Mouse (Mus musculus) cerebellum, adult 11 months (tissue): ENCODE results near the gene Gria3.

ENCODE experiments used
- DNase-seq: peaks from one replicate; pipeline ENCODE4 v3.0.0; 2022

Gene Gria3

GRCm38 (mm10) chrX:41400058-41400904 lies at the start of gene Gria3:
Gene Gria3 (plus strand): TSS chrX:41400854.
- no peak for DNase-seq

- no peak for DNase-seq
Measured at GRCm38 (mm10) chrX:41387086-41387485, 13.6 kb upstream of the Gria3 start.

DNA sequence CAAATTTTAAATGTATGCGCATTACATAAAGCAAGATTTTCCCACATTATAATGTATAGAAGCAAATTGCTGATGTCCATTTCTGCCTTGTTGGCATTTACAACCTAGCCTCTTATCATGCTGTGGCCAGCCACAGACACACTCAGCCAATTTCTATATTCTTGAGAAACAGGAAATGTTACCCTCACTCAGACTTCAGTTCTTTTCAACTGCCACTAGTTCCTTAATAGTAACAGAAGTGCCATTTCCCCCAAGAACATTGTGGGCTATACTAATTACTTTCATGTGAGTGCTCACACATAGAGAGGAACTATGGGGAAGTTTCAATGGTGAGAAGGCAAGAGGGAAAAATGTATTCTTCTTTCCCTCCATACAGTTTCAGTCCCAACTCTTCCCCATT lies 11.6 kb upstream of the Gria3 start:
- no peak for DNase-seq

DNA sequence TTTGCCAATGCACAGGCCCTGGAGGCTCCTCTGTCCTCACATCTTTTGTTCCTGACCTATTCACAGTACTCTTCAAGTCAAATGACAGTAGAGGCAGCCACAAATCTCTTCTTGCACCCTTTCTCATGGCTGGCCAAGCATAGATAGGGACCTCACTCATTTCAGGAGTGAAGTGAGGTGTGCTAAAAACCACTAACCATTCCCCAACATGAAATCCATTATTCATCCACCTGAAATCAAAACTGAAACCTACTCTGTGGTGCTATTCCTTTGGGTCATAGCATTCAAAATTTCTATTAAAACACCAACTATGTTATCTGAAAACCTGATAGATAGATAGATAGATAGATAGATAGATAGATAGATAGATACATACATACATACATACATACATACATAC lies 2.2 kb upstream of the Gria3 start:
- no peak for DNase-seq

DNA sequence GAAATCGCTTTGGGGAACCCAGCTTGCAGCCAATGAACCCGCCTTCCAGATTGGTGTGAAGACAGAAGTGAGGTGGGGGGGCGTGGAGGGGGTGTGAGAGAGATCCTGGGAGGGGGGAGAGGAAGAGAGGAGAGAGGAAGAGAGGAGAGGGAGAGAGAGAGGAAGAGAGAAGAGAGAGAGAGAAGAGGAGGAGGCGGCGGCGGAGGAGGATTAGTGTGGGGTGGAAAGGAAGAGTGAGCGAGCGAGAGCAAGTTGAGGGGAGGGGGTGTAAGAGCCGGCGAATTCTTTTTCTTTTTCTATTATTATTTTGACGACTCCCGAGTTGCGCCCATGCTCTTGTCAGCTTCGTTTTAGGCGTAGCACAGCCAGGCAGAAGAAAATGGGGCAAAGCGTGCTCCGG lies 532 bp downstream of the Gria3 start:
- no peak for DNase-seq

GRCm38 (mm10) chrX:41401590-41402240 lies 1.1 kb downstream of the Gria3 start:
- no peak for DNase-seq

DNA sequence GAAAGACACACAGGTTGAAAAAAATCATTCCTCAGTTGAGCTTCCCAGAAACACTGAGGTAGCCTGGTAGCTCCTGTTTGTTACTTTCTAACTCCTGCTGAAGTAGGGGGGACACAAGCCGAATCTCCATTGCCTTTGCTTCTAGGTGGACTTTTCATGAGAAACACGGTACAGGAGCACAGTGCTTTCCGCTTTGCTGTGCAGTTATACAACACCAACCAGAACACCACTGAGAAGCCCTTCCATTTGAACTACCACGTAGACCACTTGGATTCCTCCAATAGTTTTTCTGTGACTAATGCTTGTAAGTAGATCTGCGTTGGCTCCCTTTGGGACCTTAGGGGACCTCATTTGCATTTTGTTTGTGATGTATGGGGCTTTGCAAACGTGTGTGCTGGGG lies 2.0 kb downstream of the Gria3 start:
- DNase-seq = no peak

- DNase-seq = no peak
Measured at GRCm38 (mm10) chrX:41406288-41406687, 5.6 kb downstream of the Gria3 start.

DNA sequence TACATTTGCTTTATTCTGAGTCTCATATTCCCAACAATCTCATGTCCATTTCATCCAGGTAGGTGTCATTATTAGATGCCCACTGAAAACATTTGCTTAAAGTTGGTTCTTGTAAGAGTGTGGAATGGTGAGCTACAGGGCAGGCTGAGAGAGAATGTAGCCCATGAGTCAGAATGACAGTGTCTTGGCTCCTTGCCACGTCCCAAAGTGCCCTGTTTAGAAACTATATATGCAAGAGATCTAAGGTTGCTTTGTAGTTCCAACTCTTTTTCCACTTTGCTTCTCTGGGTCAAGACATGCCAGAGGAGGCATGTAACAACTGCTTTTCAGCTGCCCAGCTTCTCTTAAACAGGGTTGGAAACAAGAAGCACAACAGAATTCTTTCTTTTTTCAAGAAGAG lies 9.1 kb downstream of the Gria3 start:
- DNase-seq = no peak

DNA sequence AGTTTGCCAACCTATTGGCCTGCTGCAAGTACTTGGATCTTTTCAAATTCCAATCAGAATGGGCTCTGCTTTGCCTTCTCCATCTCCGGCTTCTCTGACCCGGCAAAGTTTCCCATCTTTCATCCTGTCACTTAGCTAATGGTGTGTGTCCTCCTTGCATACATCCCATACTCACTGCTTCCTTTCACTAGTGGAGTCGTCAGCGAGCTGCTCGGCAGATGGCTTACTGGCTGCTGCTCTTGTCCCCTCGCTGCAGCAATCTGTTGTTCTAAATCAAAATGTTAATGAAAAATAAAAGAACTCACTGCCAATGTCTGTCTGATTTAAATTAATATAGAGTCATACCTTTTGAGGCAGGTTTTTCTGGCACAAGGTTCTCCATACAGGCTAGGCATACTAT lies 25.0 kb downstream of the Gria3 start:
- DNase-seq = no peak

GRCm38 (mm10) chrX:41428011-41428410 lies 27.4 kb downstream of the Gria3 start:
- no peak for DNase-seq

GRCm38 (mm10) chrX:41435541-41435940 lies 34.9 kb downstream of the Gria3 start:
- DNase-seq = no peak

- DNase-seq = no peak
Measured at GRCm38 (mm10) chrX:41438841-41439240, 38.2 kb downstream of the Gria3 start.

DNA sequence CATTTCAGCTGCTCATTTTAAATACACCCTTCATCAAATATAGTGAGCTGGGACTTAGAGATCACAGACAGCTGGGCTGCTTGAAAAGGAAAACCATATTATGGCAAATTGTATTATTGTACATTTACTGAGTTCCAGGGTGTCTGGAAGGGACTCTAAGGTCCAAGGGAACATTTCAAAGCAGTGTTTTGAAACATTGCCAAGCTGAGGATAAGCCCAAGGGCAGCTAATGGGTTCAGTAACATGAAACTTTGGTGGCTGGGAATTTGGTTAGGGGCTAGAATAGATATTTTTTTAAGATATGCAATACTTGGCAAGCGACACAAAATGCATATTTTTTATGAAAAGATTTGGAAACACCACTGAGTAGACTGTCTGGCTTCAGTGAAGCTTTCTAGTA lies 48.2 kb downstream of the Gria3 start:
- DNase-seq = no peak

DNA sequence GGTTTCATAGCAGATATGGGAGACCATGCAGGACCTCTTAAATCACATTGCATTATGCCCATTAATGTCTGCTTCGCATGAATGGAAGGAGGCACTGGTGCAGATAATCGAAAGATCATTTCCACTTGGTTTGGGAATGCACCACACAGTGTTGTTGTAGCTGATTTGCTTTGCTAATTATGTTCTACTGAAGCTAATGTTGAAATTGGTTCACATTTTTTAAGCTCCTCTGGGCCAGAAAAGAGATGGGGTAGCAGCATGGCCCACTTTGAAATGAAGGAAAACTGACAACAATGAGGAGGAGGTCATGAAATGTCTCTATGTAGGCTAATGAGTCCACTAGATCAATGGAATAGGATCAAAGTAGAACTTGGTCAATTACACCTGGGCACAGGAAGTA lies 76.8 kb downstream of the Gria3 start:
- no peak for DNase-seq

DNA sequence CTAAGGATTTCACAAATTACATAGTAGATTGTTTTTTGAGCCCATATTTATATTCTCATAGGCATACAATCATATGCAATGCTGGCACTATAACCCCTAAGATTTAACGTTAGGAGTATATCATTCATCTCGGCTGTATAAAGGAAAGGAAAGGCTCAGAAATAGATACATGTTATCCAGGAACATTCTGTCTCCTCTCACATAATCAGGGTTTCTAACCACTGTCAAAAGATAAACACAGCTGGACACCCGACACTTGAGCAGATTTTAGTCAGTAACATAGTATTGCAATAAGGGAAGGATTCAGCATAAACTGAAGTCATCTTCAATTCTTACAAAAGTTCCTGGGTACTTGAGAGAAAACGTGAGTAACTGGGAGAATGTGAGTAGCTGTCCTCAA lies 95.9 kb downstream of the Gria3 start:
- no peak for DNase-seq

- no peak for DNase-seq
Measured at GRCm38 (mm10) chrX:41505371-41505770, 104.7 kb downstream of the Gria3 start.

GRCm38 (mm10) chrX:41507959-41508358 lies 107.3 kb downstream of the Gria3 start:
- no peak for DNase-seq

- DNase-seq = no peak
Measured at GRCm38 (mm10) chrX:41514982-41515381, 114.3 kb downstream of the Gria3 start.

GRCm38 (mm10) chrX:41532511-41532910 lies 131.9 kb downstream of the Gria3 start:
- DNase-seq = no peak

DNA sequence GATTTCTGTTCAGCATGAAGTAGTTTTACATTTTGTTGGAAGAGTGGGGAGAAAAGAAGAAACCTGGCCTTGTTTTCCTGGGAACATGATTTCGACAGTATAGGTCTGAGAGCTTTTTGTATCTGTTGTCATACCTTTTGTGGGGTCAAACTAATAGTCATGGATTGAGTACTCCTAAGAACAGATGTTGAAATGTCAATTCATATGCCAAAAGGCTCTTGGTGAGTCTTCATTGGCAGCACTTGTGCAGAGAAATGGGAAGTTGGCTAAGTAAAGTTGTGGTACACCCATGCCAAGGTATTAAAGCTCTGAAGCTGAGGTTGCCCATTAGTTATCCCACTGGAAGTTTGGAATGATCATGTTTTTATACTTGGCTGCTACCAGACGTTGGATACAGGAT lies 135.2 kb downstream of the Gria3 start:
- no peak for DNase-seq

GRCm38 (mm10) chrX:41562296-41563060 lies 161.8 kb downstream of the Gria3 start:
- no peak for DNase-seq

DNA sequence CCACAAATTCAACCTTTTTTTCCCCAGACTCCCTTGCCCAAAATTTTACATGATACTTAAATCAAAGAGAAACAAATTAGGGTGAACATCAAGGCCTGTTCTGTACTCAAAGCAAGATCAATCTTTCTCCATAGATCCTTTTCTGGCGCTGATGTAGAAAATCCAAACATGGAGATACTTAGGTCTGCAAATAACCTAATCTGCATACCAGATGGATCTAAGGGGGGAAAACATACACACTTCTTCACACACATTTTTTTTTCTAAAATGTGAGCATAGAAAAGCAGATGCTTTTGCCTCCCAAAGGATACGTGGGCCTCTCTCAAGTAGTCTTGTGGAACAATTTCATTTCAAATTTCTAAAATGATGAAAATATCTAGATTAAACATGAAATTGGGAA lies 164.2 kb downstream of the Gria3 start:
- no peak for DNase-seq

DNA sequence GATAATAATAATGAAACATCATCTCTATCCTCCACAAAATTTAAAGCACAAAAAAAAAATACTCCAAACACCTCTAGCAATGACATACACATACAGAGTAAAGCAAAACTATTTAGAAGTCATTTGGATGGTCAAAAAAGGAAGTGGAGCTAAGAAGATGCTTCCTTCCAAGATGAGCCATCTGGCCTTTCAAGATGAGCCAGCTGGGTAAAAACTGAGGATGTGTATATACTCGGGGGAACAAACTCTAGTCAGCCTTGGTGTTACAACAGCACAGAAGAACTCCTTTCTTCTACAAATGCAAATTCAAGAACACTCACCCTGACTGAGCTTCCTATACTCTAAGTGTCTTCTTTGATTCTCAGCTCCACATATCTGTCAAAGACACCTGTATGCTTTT lies 172.4 kb downstream of the Gria3 start:
- DNase-seq = no peak
